Mouse (Mus musculus) c-Kit-negative CD71-positive TER-119-positive erythroid progenitor cells, embryonic 14.5 days (primary cell): Measurements from ENCODE around the gene Fam169a.

ENCODE experiments used
- DNase-seq: peaks from one replicate; pipeline ENCODE4 v3.0.0-alpha.2; 2013; ENCODE audit warnings: low read depth, low spot score

Gene Fam169a

GRCm38 (mm10) chr13:97180113-97180828, 113.2 kb downstream of the Fam169a start:
- no peak for DNase-seq
